Mouse (Mus musculus) midbrain, embryonic 12.5 days (tissue): ENCODE data around the gene Olfr12. TPM values are rescaled to one million over a fixed set of nuclear protein-coding genes. Genes with fewer than 3 reads are reported as not detected.

Experiments
- ATAC-seq: fragments of 200-750 bp; cut with Nextera tagmentation; 2 replicates; pipeline ENCODE4 v1.8.0; 2017; ENCODE audit warnings: low read depth, moderate TSS enrichment, moderate library complexity; ENCODE audit not compliant: low FRiP score
- H3K27ac ChIP-seq: fragments of 300-500 bp; sonication (generic); replicated peaks from 2 replicates; pipeline ENCODE4 v1.5.1; 2016; ENCODE audit warnings: mild to moderate bottlenecking
- H3K27me3 ChIP-seq: fragments of 300-500 bp; sonication (generic); 2 replicates; pipeline ENCODE4 v1.6.1; 2016; ENCODE audit warnings: mild to moderate bottlenecking
- H3K36me3 ChIP-seq: fragments of 300-500 bp; sonication (generic); 2 replicates; pipeline ENCODE4 v1.6.1; 2016
- H3K4me1 ChIP-seq: fragments of 300-500 bp; sonication (generic); 2 replicates; pipeline ENCODE4 v1.6.1; 2016
- H3K4me2 ChIP-seq: fragments of 300-500 bp; sonication (generic); replicated peaks from 2 replicates; pipeline ENCODE4 v1.6.1; 2016; ENCODE audit warnings: mild to moderate bottlenecking, moderate library complexity
- H3K4me3 ChIP-seq: fragments of 300-500 bp; sonication (generic); 2 replicates; pipeline ENCODE4 v1.5.1; 2016; ENCODE audit warnings: mild to moderate bottlenecking
- H3K9ac ChIP-seq: fragments of 300-500 bp; sonication (generic); replicated peaks from 2 replicates; pipeline ENCODE4 v1.6.1; 2016; ENCODE audit warnings: mild to moderate bottlenecking, moderate library complexity
- H3K9me3 ChIP-seq: fragments of 300-500 bp; sonication (generic); 2 replicates; pipeline ENCODE4 v1.6.1; 2016; ENCODE audit warnings: mild to moderate bottlenecking
- WGBS: fragments of 180-500 bp; shearing (Covaris S2); methylation state at CpG from one replicate; pipeline ENCODE4 v1.1.7; 2016; 5-methylcytosine and 5-hydroxymethylcytosine counted together
- polyA plus RNA-seq: library from polyadenylated mRNA; unstranded; fragments of >200 nt; fragmentation: Nextera tagmentation; extraction: Ambion mirVana; gene quantifications from 2 replicates; pipeline ENCODE4 v1.2.1, GENCODE M21; 2016

Olfr12 gene
- polyA plus RNA-seq, 1 experiment from 2014 or later, result 0.10 TPM

DNA sequence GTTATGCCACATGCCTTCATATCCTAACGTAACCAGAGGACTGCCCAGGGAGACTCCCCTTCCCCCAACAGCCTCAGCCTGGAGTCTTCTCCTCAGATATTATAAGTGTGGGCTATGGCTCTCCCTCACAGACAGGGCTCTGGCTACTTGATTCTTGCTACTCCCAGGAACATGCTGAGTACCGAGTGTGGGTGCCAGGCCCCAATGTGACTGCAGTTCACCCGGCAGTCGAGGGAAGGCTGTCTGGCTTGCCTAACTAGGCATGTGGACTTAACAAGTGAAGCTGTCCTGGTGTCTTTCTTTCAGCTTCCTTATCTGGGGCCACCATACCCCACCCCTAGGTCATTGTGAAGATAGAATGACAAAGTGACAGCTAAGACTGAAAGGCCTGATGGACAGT is 26.1 kb downstream of the Olfr12 start:
- Histone ChIP-seq H3K36me3 (peaks cover 8% of the 10 kb centered on the region), H3K9me3 (no peaks in the 10 kb centered on the region), H3K9ac (no peak overlapping the region), H3K4me1 (peaks cover 21% of the 10 kb centered on the region), H3K4me2 (no peak overlapping the region), H3K4me3 (no peak overlapping the region), H3K27ac (no peak overlapping the region), H3K27me3 (peaks cover 17% of the 10 kb centered on the region; the same call in 1 of the 2 replicates)
- 87% methylated on average over 4 of the region's 4 CpGs for WGBS
- ATAC-seq, result no peak

DNA sequence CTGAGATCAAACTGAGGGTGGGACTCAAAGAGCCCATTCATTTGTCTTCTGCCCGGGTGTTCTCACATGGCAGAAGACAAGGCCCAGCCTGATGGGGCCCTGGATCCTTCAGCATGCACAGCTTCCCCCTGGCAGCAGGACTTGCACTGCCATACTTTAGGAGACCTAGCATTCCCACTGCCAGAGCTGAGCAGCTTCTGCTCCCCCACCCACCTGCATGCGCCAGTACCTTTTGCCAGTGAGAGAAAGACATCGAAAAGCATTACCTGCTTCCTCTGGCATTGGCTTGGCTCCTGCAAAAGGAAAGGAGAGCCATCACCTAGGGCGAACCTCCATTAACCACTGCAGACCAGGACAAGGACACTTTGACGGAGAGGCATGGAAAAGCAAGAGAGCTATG is 27.3 kb downstream of the Olfr12 start:
- peaks cover 19% of the 10 kb centered on the region for H3K4me1 ChIP-seq
- no peak overlapping the region for H3K27ac ChIP-seq
- no peaks in the 10 kb centered on the region for H3K9me3 ChIP-seq
- no peaks in the 10 kb centered on the region for H3K36me3 ChIP-seq
- WGBS, result 86% methylated on average over 5 of the region's 5 CpGs
- H3K4me2 ChIP-seq, result no peak overlapping the region
- ATAC-seq, result no peak
- H3K4me3 ChIP-seq, result no peak overlapping the region
- peaks cover 17% of the 10 kb centered on the region; the same call in 1 of the 2 replicates for H3K27me3 ChIP-seq
- no peak overlapping the region for H3K9ac ChIP-seq

DNA sequence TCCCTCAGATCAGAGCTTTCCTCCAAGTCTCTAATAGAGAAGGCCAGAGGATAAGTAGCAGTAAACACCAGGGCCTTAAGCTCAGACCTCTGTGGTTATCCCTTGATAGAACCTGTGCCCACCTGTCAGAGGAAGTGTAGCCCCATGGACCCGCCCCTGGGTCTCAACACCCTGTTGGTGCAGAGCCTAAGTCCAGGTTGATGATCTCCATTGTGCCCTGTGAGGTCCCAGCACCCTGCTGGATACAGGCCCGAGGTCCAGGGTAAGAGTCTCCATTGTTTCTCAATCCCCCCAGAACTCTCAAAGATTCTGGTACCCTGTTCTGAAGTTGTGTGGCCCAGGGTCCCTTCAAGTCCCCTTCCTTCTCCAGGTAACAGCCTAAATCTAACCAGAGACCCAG is 28.5 kb downstream of the Olfr12 start:
- no peak for ATAC-seq
- Histone ChIP-seq H3K4me3 (no peak overlapping the region), H3K9me3 (no peaks in the 10 kb centered on the region), H3K36me3 (no peaks in the 10 kb centered on the region), H3K9ac (no peak overlapping the region), H3K27ac (no peak overlapping the region), H3K4me2 (no peak overlapping the region), H3K27me3 (peaks cover 17% of the 10 kb centered on the region; the same call in 1 of the 2 replicates), H3K4me1 (peaks cover 7% of the 10 kb centered on the region)
- WGBS, result 54% methylated on average over 2 of the region's 2 CpGs

DNA sequence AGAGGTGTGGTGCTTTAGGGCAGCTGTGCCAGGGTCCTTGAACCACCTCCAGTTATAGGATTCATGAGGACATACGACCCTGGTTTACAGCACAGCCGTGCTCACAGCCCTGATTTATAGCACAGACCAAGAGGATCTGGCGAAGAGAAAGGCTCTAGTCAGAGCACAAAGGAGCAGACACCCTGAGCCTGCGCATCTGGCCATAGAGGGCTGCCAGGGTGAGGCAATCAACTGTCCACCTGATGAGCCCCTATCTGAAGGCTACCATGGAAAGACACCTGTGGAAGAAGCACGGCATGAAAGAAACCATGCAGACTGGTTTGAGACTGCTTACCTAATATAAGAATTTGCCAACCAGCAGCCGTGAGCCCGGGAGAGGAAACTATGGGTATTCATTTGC is 29.0 kb downstream of the Olfr12 start:
- no peak overlapping the region for H3K4me3 ChIP-seq
- 84% methylated on average over 7 of the region's 7 CpGs for WGBS
- no peak overlapping the region for H3K27ac ChIP-seq
- peaks cover 6% of the 10 kb centered on the region for H3K4me1 ChIP-seq
- H3K4me2 ChIP-seq, result no peak overlapping the region
- no peak for ATAC-seq
- H3K9me3 ChIP-seq, result no peaks in the 10 kb centered on the region
- H3K27me3 ChIP-seq, result peaks cover 17% of the 10 kb centered on the region; the same call in 1 of the 2 replicates
- no peak overlapping the region for H3K9ac ChIP-seq
- no peaks in the 10 kb centered on the region for H3K36me3 ChIP-seq

DNA sequence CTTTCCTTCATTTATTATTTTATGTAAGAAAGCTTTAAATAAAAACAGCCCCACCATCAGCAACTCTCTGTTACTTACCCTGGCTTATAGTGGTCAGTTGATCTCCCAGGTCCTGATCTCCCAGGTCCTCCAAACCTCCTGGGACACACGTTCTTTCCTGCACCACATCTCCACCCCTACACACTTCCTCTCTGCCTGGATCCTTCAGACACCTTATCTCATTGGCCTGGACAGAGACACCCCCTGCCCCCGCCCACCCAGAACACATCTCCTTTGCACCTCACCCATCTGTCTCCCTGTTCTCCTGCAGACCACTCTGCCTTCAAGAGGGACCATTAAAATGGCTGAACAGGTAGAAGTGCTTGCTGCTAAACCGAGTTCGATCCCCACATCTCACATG is 29.4 kb downstream of the Olfr12 start:
- Histone ChIP-seq H3K36me3 (no peaks in the 10 kb centered on the region), H3K4me1 (peaks cover 5% of the 10 kb centered on the region), H3K4me3 (no peak overlapping the region), H3K27ac (no peak overlapping the region), H3K27me3 (peaks cover 17% of the 10 kb centered on the region; the same call in 1 of the 2 replicates), H3K4me2 (no peak overlapping the region), H3K9ac (no peak overlapping the region), H3K9me3 (no peaks in the 10 kb centered on the region)
- WGBS, result 78% methylated on average over 4 of the region's 4 CpGs
- ATAC-seq, result no peak

DNA sequence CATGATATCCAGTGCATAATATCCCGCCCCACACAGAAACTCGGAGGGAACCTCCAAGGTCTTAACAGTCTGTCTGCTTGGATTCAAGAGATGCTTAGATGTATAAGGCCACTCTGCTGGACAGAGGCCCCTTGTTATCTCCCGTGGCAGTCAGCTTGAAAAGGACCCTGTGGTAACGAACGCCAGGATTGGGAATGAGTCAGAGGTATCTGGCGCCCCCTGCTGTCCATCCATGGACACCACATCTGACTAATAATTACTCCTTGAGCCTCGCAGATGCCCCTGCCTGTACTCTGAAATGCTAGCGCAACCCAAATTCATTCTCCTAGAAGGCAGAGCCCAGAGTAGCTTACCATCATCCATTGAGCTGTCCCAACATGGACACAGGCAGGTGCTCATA is 30.2 kb downstream of the Olfr12 start:
- WGBS, result 4% methylated on average over 8 of the region's 8 CpGs
- no peak overlapping the region for H3K4me2 ChIP-seq
- no peaks in the 10 kb centered on the region for H3K36me3 ChIP-seq
- ATAC-seq, result peak; percentile 67
- H3K27me3 ChIP-seq, result peaks cover 17% of the 10 kb centered on the region; the same call in 1 of the 2 replicates
- H3K9ac ChIP-seq, result no peak overlapping the region
- no peaks in the 10 kb centered on the region for H3K9me3 ChIP-seq
- no peak overlapping the region for H3K4me3 ChIP-seq
- H3K4me1 ChIP-seq, result no peaks in the 10 kb centered on the region
- H3K27ac ChIP-seq, result no peak overlapping the region

DNA sequence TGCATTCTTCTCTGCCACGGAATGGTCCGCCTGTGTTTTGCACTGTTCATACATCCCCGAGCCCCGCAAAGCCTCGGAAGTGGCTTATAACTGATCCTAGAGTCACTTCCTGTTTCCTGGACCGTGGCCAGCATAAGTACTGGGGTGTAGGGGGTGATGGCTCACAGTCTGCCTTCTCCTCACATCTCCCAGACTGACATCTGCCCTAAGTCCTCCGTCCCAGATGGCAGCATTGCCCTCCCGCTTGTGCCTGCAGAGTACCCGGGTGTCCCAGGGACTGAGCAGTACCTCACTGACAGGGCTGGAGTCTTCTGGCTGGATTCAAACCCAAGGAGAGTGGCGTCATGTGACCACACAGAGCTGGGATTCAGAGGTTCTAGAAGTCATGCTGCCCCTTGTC is 30.6 kb downstream of the Olfr12 start:
- no peak overlapping the region for H3K4me3 ChIP-seq
- H3K9ac ChIP-seq, result no peak overlapping the region
- H3K36me3 ChIP-seq, result no peaks in the 10 kb centered on the region
- no peaks in the 10 kb centered on the region for H3K4me1 ChIP-seq
- peaks cover 17% of the 10 kb centered on the region; the same call in 1 of the 2 replicates for H3K27me3 ChIP-seq
- H3K9me3 ChIP-seq, result no peaks in the 10 kb centered on the region
- ATAC-seq, result 0 out of 2 replicates have a peak, but pooled peaks have one; percentile 3
- no peak overlapping the region for H3K27ac ChIP-seq
- H3K4me2 ChIP-seq, result no peak overlapping the region
- 56% methylated on average over 10 of the region's 10 CpGs for WGBS

DNA sequence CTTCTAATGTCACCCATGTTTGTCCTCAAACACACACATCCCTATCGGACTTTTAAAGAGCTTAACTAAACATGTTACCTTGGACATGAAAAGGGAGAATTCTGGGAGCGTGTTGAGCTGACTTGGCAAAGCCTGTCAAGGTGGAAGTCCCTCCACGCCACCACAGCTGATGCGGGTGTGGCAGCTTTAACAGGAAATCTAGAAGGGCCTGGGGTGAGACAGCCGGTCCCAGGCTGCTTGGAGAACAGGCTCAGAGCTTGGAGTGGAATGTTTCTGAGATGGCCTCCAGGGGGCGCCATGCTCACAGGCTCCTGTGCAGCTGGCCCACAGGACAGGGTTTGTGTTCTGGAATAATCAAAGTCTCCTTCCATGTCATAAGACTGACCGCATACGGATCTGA is 31.1 kb downstream of the Olfr12 start, which contains the start of gene Otos:
Otos (minus strand) TSS at position 169 of the 400 bp plus-strand sequence.
- peak; percentile 59 for ATAC-seq
- no peaks in the 10 kb centered on the region for H3K4me1 ChIP-seq
- peaks cover 17% of the 10 kb centered on the region; the same call in 1 of the 2 replicates for H3K27me3 ChIP-seq
- no peak within 1 kb of the TSS for H3K9ac ChIP-seq
- H3K9me3 ChIP-seq, result no peaks in the 10 kb centered on the region
- H3K27ac ChIP-seq, result no peak within 1 kb of the TSS
- no peak within 1 kb of the TSS for H3K4me3 ChIP-seq
- H3K4me2 ChIP-seq, result no peak within 1 kb of the TSS
- WGBS, result 28% methylated on average over 8 of the region's 8 CpGs
- no peaks in the 10 kb centered on the region for H3K36me3 ChIP-seq

DNA sequence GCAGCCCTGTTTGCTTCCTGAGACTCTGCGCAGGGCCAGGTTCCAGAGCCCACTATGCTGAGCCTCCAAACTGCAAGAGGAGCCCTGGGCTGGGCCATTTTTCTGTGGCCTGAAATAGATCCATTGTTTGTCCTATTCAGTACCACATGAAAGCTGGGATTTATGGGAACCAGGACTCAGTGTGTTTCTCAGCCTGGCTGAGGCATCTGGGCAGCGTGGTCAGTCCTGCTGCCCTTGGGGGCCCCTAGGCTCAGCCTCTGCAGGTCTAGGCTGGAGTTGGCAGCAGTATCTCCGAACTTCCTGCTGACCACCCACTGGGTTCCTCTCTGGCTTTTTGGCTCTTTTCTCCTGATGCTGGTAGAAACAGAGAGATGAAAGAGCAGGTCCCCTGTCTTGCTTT is 33.9 kb downstream of the Olfr12 start:
- H3K4me3 ChIP-seq, result no peak overlapping the region
- no peak overlapping the region for H3K9ac ChIP-seq
- H3K27me3 ChIP-seq, result peaks cover 5% of the 10 kb centered on the region; the same call in 1 of the 2 replicates
- H3K4me1 ChIP-seq, result no peaks in the 10 kb centered on the region
- no peaks in the 10 kb centered on the region for H3K9me3 ChIP-seq
- no peak overlapping the region for H3K27ac ChIP-seq
- H3K36me3 ChIP-seq, result no peaks in the 10 kb centered on the region
- WGBS, result 64% methylated on average over 3 of the region's 3 CpGs
- no peak overlapping the region for H3K4me2 ChIP-seq
- no peak for ATAC-seq

DNA sequence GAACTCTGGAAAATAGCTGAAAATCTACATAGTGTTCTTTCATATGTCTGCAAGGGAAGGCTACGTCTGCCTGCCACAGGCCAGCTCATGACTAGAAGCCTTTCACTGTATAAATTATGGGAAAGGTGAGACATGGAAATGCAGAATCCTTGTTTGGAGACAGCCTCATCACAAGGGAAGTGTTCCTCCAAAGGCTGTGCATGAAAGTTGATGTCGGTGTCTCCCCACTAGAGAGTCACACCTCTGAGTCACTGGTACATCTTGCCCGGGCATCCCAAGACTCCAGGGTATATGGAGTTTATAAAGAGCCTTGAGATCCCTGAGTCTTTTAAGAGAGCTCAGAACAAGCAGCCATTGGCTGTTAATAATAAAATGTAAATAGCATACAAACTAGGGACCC is 35.6 kb downstream of the Olfr12 start:
- Histone ChIP-seq H3K9ac (no peak overlapping the region), H3K9me3 (no peaks in the 10 kb centered on the region), H3K4me2 (no peak overlapping the region), H3K27ac (no peak overlapping the region), H3K4me1 (no peaks in the 10 kb centered on the region), H3K36me3 (no peaks in the 10 kb centered on the region), H3K27me3 (peaks cover 2% of the 10 kb centered on the region; the same call in 1 of the 2 replicates), H3K4me3 (no peak overlapping the region)
- WGBS, result 85% methylated on average over 3 of the region's 3 CpGs
- ATAC-seq, result no peak

DNA sequence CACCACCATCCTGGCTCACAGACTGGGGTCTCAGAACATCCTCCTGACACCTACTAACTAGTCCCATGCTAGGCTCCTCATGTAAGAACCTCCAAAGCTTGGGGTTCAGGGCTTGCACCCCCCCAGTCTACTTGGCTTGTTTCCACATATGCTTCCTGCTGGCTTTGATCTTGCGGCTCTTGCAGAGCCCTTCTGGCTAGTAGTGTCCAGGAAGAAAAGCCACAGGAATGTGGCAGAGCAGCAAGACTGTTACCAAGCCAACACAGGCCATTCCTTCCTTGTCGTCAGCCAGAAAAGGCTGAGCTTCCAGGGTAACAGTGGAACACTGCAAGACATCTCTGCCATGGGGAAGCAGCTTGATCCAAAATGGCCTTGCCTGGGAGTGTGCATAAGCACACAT is 37.1 kb downstream of the Olfr12 start:
- WGBS, result 72% methylated on average over 2 of the region's 2 CpGs
- no peak for ATAC-seq
- no peak overlapping the region for H3K9ac ChIP-seq

DNA sequence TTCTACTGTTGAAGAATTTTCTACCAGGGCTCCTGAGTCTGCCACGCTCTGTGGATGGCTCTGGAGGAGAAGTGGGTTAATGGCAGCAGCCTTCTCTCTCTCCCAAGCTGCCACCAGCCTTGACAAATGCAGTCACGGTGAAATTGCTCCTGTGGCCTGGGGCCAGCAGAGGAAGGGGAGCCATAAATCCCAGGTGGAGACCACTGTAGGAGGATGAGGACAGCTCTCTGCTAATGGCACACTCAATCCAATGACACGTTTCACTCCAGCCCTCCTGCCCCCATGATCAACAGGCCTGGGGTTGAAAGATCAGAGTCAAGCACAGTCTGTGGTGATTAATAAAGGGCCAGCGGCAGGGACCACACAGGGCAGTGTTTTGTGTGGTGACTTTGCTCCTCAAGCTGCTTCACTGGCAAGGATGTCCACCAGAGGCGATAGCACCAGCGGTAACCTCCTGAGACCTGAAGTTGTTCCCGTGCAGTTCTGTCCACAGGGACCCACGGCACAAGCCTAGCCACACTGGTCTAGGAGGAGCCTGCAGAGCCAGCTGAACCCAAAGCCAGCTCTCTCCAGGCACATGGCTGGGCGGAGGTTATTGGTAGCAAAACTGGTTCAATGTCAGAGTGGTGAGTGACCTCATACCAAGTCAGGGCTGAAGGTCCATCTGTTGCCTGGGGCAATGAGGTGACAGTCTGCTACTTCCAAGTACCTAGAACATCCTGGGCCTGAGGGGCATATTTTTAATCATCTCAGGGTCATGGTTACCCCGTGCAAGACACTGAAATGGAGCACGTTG is 39.6 kb downstream of the Olfr12 start:
- Histone ChIP-seq H3K4me1 (no peaks in the 10 kb centered on the region), H3K4me2 (no peak overlapping the region), H3K9me3 (no peaks in the 10 kb centered on the region), H3K4me3 (no peak overlapping the region), H3K27ac (no peak overlapping the region), H3K36me3 (no peaks in the 10 kb centered on the region), H3K9ac (no peak overlapping the region), H3K27me3 (no peaks in the 10 kb centered on the region; the same call in 1 of the 2 replicates)
- 86% methylated on average over 11 of the region's 11 CpGs for WGBS
- ATAC-seq, result no peak

More for the DNA sequence above, 37.1 kb downstream of the Olfr12 start:
- no peak overlapping the region for H3K4me3 ChIP-seq
- H3K4me1 ChIP-seq, result no peaks in the 10 kb centered on the region
- H3K27me3 ChIP-seq, result no peaks in the 10 kb centered on the region; the same call in 1 of the 2 replicates
- no peak overlapping the region for H3K27ac ChIP-seq
- no peak overlapping the region for H3K4me2 ChIP-seq
- no peaks in the 10 kb centered on the region for H3K36me3 ChIP-seq
- H3K9me3 ChIP-seq, result no peaks in the 10 kb centered on the region
